In genomic region chr16:97995849-97996615, GRCm38 (mm10) we compare ENCODE assay signal across 8 mouse cellular contexts. TPM values are rescaled to one million over a fixed set of nuclear protein-coding genes. Genes with fewer than 3 reads are reported as not detected.
DNase-seq lines count a peak whose midpoint lies in the region; ATAC-seq lines count a peak whose summit lies in the region.

No protein-coding gene starts in this region.

- H3K9me3 ChIP-seq in heart, embryonic 16.5 days (replicated peaks; ENCODE audit: control insufficient read depth, low read length) = no peaks in the 10 kb centered on the region
- H3K9me3 ChIP-seq in midbrain, embryonic 14.5 days (ENCODE audit: control insufficient read depth, low read length) = no peaks in the 10 kb centered on the region

- H3K27me3 ChIP-seq in heart, embryonic 16.5 days (ENCODE audit: control insufficient read depth, insufficient read depth, low read length) = no peaks in the 10 kb centered on the region
- H3K27me3 ChIP-seq in midbrain, embryonic 14.5 days (ENCODE audit: control insufficient read depth, insufficient read depth, low read length) = no peaks in the 10 kb centered on the region

- WGBS in heart, embryonic 16.5 days = 4% methylated on average over 1 of the region's 1 CpGs
- WGBS in midbrain, embryonic 14.5 days = 6% methylated on average over 1 of the region's 1 CpGs

- H3K4me1 ChIP-seq in brown adipose tissue, adult 24 weeks (ENCODE audit: control insufficient read depth, insufficient read depth, insufficient read length, low read length) = peaks cover 3% of the 10 kb centered on the region
- peaks cover 13% of the 10 kb centered on the region for H3K4me1 ChIP-seq in heart, embryonic 16.5 days (ENCODE audit: control insufficient read depth, insufficient read depth, low read length)
- H3K4me1 ChIP-seq in midbrain, embryonic 14.5 days (ENCODE audit: control insufficient read depth, insufficient read depth, low read length) = 0 out of 2 replicates have a peak, but pooled peaks cover 12% of the 10 kb centered on the region

- intact Hi-C loops in gastrocnemius, postnatal 36 days (cut with DNase I) = no loop called here

- peak overlapping the region; percentile 79 for H3K4me3 ChIP-seq in brown adipose tissue, adult 24 weeks (ENCODE audit: insufficient read depth, low read depth, low read length)
- H3K4me3 ChIP-seq in heart, embryonic 16.5 days (ENCODE audit: low read length) = peak overlapping the region; percentile 72
- H3K4me3 ChIP-seq in midbrain, embryonic 14.5 days (replicated peaks; ENCODE audit: low read depth, low read length) = peak overlapping the region; percentile 55

- peak overlapping the region; percentile 71 for H3K4me2 ChIP-seq in heart, embryonic 16.5 days (ENCODE audit: low read depth, low read length)
- peak overlapping the region; percentile 70 for H3K4me2 ChIP-seq in midbrain, embryonic 14.5 days (ENCODE audit: low read length)

- H3K9ac ChIP-seq in heart, embryonic 16.5 days (ENCODE audit: low read length) = peak overlapping the region; percentile 74
- H3K9ac ChIP-seq in midbrain, embryonic 14.5 days (replicated peaks; ENCODE audit: low read length) = no peak overlapping the region

- H3K27ac ChIP-seq in brown adipose tissue, adult 24 weeks (replicated peaks; ENCODE audit: low read depth, low read length) = peak overlapping the region; percentile 87
- peak overlapping the region; percentile 93 for H3K27ac ChIP-seq in heart, embryonic 16.5 days (ENCODE audit: low read length)
- H3K27ac ChIP-seq in midbrain, embryonic 14.5 days (replicated peaks; ENCODE audit: low read depth, low read length) = no peak overlapping the region

- DNase-seq in lung, adult 18-20 months = peak; percentile 25 to 37
- DNase-seq in lung, postnatal 4 days = no peak
- DNase-seq in layer of hippocampus, postnatal 10 days (ENCODE audit: low spot score in 2 of 2) = peak; percentile 10 to 18
- DNase-seq in midbrain, embryonic 14.5 days = no peak
- DNase-seq in embryo, embryonic 11 days = no peak
- DNase-seq in gastrocnemius, postnatal 36 days = no peak

- no peaks in the 10 kb centered on the region; the same call in 1 of the 2 replicates for H3K36me3 ChIP-seq in heart, embryonic 16.5 days (ENCODE audit: control insufficient read depth, insufficient read depth)
- no peaks in the 10 kb centered on the region for H3K36me3 ChIP-seq in midbrain, embryonic 14.5 days (ENCODE audit: control insufficient read depth, insufficient read depth, low read length)

- ATAC-seq in heart, embryonic 16.5 days (replicated peaks; ENCODE audit: extremely low read depth, insufficient read depth, low FRiP score) = 0 out of 2 replicates have a peak, but pooled peaks have one; percentile 19
- no peak for ATAC-seq in midbrain, embryonic 14.5 days (ENCODE audit: low FRiP score, low TSS enrichment)

RNA-seq across cellular contexts. Expression of gene B230307C23Rik, which starts 1.1 kb away (rescaled TPM):
- 4.6 and 7.6 TPM in 2 replicates for polyA plus RNA-seq in brown adipose tissue, adult 24 weeks (2012; ENCODE audit: insufficient read depth, insufficient read length, missing spikeins)
- polyA plus RNA-seq in heart, embryonic 16.5 days (2015; fragmentation: Nextera tagmentation; extraction: Ambion mirVana) = 13.5 and 17.8 TPM in 2 replicates
- 10 to 100 TPM; 18.8 to 30.4 TPM for total RNA-seq in layer of hippocampus, postnatal 10 days (2021)
- polyA plus RNA-seq in midbrain, embryonic 14.5 days (2014; fragmentation: Nextera tagmentation; extraction: Ambion mirVana) = 19.8 and 27.3 TPM in 2 replicates
- 1 to 10 TPM; 6.4 to 6.7 TPM for total RNA-seq in gastrocnemius, postnatal 36 days (2021)

RNA-seq across cellular contexts. Expression of gene Zbtb21, which starts 33.6 kb away (rescaled TPM):
- polyA plus RNA-seq in brown adipose tissue, adult 24 weeks (2012; ENCODE audit: insufficient read depth, insufficient read length, missing spikeins) = 9.6 and 14.7 TPM in 2 replicates
- polyA plus RNA-seq in heart, embryonic 16.5 days (2015; fragmentation: Nextera tagmentation; extraction: Ambion mirVana) = 7.6 and 7.9 TPM in 2 replicates
- 10 to 100 TPM; 23.9 TPM for total RNA-seq in layer of hippocampus, postnatal 10 days (2021)
- 11.0 and 12.7 TPM in 2 replicates for polyA plus RNA-seq in midbrain, embryonic 14.5 days (2014; fragmentation: Nextera tagmentation; extraction: Ambion mirVana)
- total RNA-seq in gastrocnemius, postnatal 36 days (2021) = 1 to 10 TPM; 5.6 to 6.4 TPM

RNA-seq across cellular contexts. Expression of gene C2cd2, which starts 33.6 kb away (rescaled TPM):
- polyA plus RNA-seq in brown adipose tissue, adult 24 weeks (2012; ENCODE audit: insufficient read depth, insufficient read length, missing spikeins) = 10.8 and 22.2 TPM in 2 replicates
- polyA plus RNA-seq in heart, embryonic 16.5 days (2015; fragmentation: Nextera tagmentation; extraction: Ambion mirVana) = 11.7 and 16.9 TPM in 2 replicates
- total RNA-seq in layer of hippocampus, postnatal 10 days (2021) = 10 to 100 TPM; 22.1 to 26.3 TPM
- 9.2 and 11.7 TPM in 2 replicates for polyA plus RNA-seq in midbrain, embryonic 14.5 days (2014; fragmentation: Nextera tagmentation; extraction: Ambion mirVana)
- total RNA-seq in gastrocnemius, postnatal 36 days (2021) = 100 to 1,000 TPM; 194 to 223 TPM

Comparison
In these comparisons a context has a peak if more than half of its experiments do, and no peak if none do; other contexts are left out.
1. DNase-seq: peak in lung, adult 18-20 months (2 of 2) and layer of hippocampus, postnatal 10 days (2 of 2); none in lung, postnatal 4 days (0 of 2), midbrain, embryonic 14.5 days (single experiment), embryo, embryonic 11 days (single experiment) and gastrocnemius, postnatal 36 days (0 of 2).
2. Peak in every context shown above with its lines, with median percentiles within 50 percentile points of each other: H3K4me3 ChIP-seq.